In genomic region chr3:65626290-65626914, GRCm38 (mm10) we compare ENCODE assay signal across 22 mouse cellular contexts. TPM values are rescaled to one million over a fixed set of nuclear protein-coding genes. Genes with fewer than 3 reads are reported as not detected.
DNase-seq lines count a peak whose midpoint lies in the region; ATAC-seq and TF ChIP-seq lines count a peak whose summit lies in the region.
"Had no signal": no experiment of that assay in that cellular context is flagged by ENCODE, and none has a peak within 500 bp of the region (broad histone marks: within the 10 kb centered on the region; RNA-seq: fewer than 3 reads in every experiment).

No protein-coding gene starts in this region.

- no peak for TF ChIP-seq CTCF in hindbrain, postnatal 0 days (IDR thresholded peaks at IDR 0.05; ENCODE audit: low read depth)

- no peak for DNase-seq in hindbrain, embryonic 10.5 days (ENCODE audit: low spot score)
- no peak for DNase-seq in hindbrain, postnatal 0 days (ENCODE audit: low spot score)
- DNase-seq in A20 (ENCODE audit: low read depth, low spot score), result peak; percentile 74
- peak; percentile 64 for DNase-seq in adipocyte (ENCODE audit: low spot score)
- DNase-seq in thymus, postnatal 25 days, result no peak
- no peak for DNase-seq in heart, postnatal 14 days
- DNase-seq: adrenal gland, adult 2 months; cerebellum, adult 11-12 months; cerebellum, postnatal 10 days; kidney, adult 9 months; kidney, postnatal 14 days; lung, embryonic 14.5 days; right cerebral cortex, adult 18-20 months; right cerebral cortex, postnatal 4 days had no signal

- H3K36me3 ChIP-seq in hindbrain, embryonic 10.5 days, result no peaks in the 10 kb centered on the region
- H3K36me3 ChIP-seq in hindbrain, postnatal 0 days (ENCODE audit: insufficient read depth, low read length), result no peaks in the 10 kb centered on the region
- H3K36me3 ChIP-seq in stomach, embryonic 14.5 days (ENCODE audit: control insufficient read depth, insufficient read depth, low read length), result no peaks in the 10 kb centered on the region
- H3K36me3 ChIP-seq: hindbrain, embryonic 13.5 days; limb, embryonic 15.5 days; midbrain, embryonic 15.5 days had no signal

- intact Hi-C loops in heart, postnatal 14 days (cut with DNase I), result no loop called here

- ATAC-seq in hindbrain, postnatal 0 days, result no peak
- ATAC-seq in stomach, embryonic 14.5 days (ENCODE audit: insufficient number of reproducible peaks, insufficient read depth, low FRiP score, low read depth), result no peak
- ATAC-seq: forebrain, embryonic 14.5 days; midbrain, embryonic 15.5 days had no signal

- H3K9me3 ChIP-seq in hindbrain, embryonic 10.5 days, result no peaks in the 10 kb centered on the region
- H3K9me3 ChIP-seq in hindbrain, postnatal 0 days (ENCODE audit: low read length), result no peaks in the 10 kb centered on the region
- H3K9me3 ChIP-seq in stomach, embryonic 14.5 days (ENCODE audit: control insufficient read depth, low read depth, low read length), result no peaks in the 10 kb centered on the region
- H3K9me3 ChIP-seq: limb, embryonic 15.5 days; midbrain, embryonic 15.5 days had no signal

- H3K9ac ChIP-seq in hindbrain, postnatal 0 days (replicated peaks; ENCODE audit: low read length), result no peak overlapping the region
- no peak overlapping the region for H3K9ac ChIP-seq in stomach, embryonic 14.5 days (replicated peaks; ENCODE audit: low read depth, low read length)
- H3K9ac ChIP-seq: hindbrain, embryonic 13.5 days; limb, embryonic 15.5 days; liver, embryonic 14.5 days; lung, embryonic 14.5 days; midbrain, embryonic 15.5 days had no signal

- no peak overlapping the region for H3K4me2 ChIP-seq in hindbrain, postnatal 0 days (ENCODE audit: low read depth, low read length)
- H3K4me2 ChIP-seq in stomach, embryonic 14.5 days (replicated peaks; ENCODE audit: low read depth, low read length), result peak overlapping the region; percentile 14; the same call in 1 of the 2 replicates
- H3K4me2 ChIP-seq: heart, embryonic 11.5 days; hindbrain, embryonic 13.5 days; limb, embryonic 15.5 days; lung, embryonic 14.5 days; midbrain, embryonic 15.5 days had no signal

- WGBS in hindbrain, embryonic 10.5 days, result 82% methylated on average over 7 of the region's 7 CpGs
- 72% methylated on average over 7 of the region's 7 CpGs for WGBS in hindbrain, postnatal 0 days
- WGBS in stomach, embryonic 14.5 days, result 63% methylated on average over 7 of the region's 7 CpGs

- H3K4me1 ChIP-seq in hindbrain, embryonic 10.5 days (replicated peaks), result peaks cover 19% of the 10 kb centered on the region
- H3K4me1 ChIP-seq in hindbrain, postnatal 0 days (ENCODE audit: insufficient read depth, low read length), result no peaks in the 10 kb centered on the region
- peaks cover 7% of the 10 kb centered on the region; the same call in 1 of the 2 replicates for H3K4me1 ChIP-seq in stomach, embryonic 14.5 days (ENCODE audit: control insufficient read depth, insufficient read depth, low read length)
- H3K4me1 ChIP-seq: limb, embryonic 15.5 days had no signal

- H3K27me3 ChIP-seq in hindbrain, embryonic 10.5 days (ENCODE audit: insufficient read depth, poor library complexity, severe bottlenecking), result no peaks in the 10 kb centered on the region
- no peaks in the 10 kb centered on the region for H3K27me3 ChIP-seq in hindbrain, postnatal 0 days (ENCODE audit: insufficient read depth, low read length)
- no peaks in the 10 kb centered on the region for H3K27me3 ChIP-seq in stomach, embryonic 14.5 days (ENCODE audit: control insufficient read depth, insufficient read depth, low read length)
- H3K27me3 ChIP-seq: hindbrain, embryonic 13.5 days had no signal

- H3K27ac ChIP-seq in hindbrain, embryonic 10.5 days, result peak overlapping the region; percentile 60
- no peak overlapping the region for H3K27ac ChIP-seq in hindbrain, postnatal 0 days
- H3K27ac ChIP-seq in stomach, embryonic 14.5 days (ENCODE audit: low read length), result no peak overlapping the region
- H3K27ac ChIP-seq: hindbrain, embryonic 13.5 days; layer of hippocampus, adult 2 months; limb, embryonic 15.5 days; liver, embryonic 14.5 days; midbrain, embryonic 15.5 days had no signal

- H3K4me3 ChIP-seq in hindbrain, embryonic 10.5 days, result no peak overlapping the region
- H3K4me3 ChIP-seq in hindbrain, postnatal 0 days (ENCODE audit: low read length), result no peak overlapping the region
- no peak overlapping the region for H3K4me3 ChIP-seq in stomach, embryonic 14.5 days (ENCODE audit: low read depth, low read length)
- H3K4me3 ChIP-seq: hindbrain, embryonic 13.5 days; layer of hippocampus, adult 2 months; limb, embryonic 15.5 days; midbrain, embryonic 15.5 days had no signal

RNA-seq across cellular contexts. Expression of gene Lekr1, which starts 39.6 kb away (rescaled TPM):
- polyA plus RNA-seq in hindbrain, embryonic 10.5 days (2016; fragmentation: Nextera tagmentation; extraction: Ambion mirVana), result 2.9 and 3.7 TPM in 2 replicates
- 2.5 and 2.9 TPM in 2 replicates for total RNA-seq in hindbrain, postnatal 0 days (2014; rRNA removed)
- 6.6 and 6.8 TPM in 2 replicates for polyA plus RNA-seq in hindbrain, postnatal 0 days (2015; fragmentation: Nextera tagmentation; extraction: Ambion mirVana)
- polyA plus RNA-seq in stomach, embryonic 14.5 days (2014; fragmentation: Nextera tagmentation; extraction: Ambion mirVana), result 11.7 and 12.3 TPM in 2 replicates
- 1 to 10 TPM; 3.1 to 3.3 TPM for total RNA-seq in heart, postnatal 14 days (2021)
- polyA plus RNA-seq: adrenal gland, adult 2 months had no signal

Comparison
In these comparisons a context has a peak if more than half of its experiments do, and no peak if none do; other contexts are left out.
1. DNase-seq: peak in A20 (single experiment) and adipocyte (single experiment); none in hindbrain, embryonic 10.5 days (single experiment), hindbrain, postnatal 0 days (single experiment), thymus, postnatal 25 days (single experiment) and heart, postnatal 14 days (0 of 2).